Mouse (Mus musculus) olfactory bulb, adult 2 months (tissue): ENCODE measurements around the gene Acnat2. TPM values are rescaled to one million over a fixed set of nuclear protein-coding genes. Genes with fewer than 3 reads are reported as not detected.
"Not testable (repeated sequence)": the region's sequence is repeated elsewhere in the genome, so short reads cannot be mapped to it uniquely, and the experiment has no call there.

ENCODE experiments used
- H3K27ac ChIP-seq: fragments of 200-500 bp; 2 replicates; pipeline ENCODE4 v1.5.1; 2012; ENCODE audit warnings: low read depth, low read length; ENCODE audit not compliant: insufficient read depth
- H3K4me1 ChIP-seq: fragments of 200-500 bp; 2 replicates; pipeline ENCODE4 v1.6.1; 2012; ENCODE audit warnings: low read length; ENCODE audit not compliant: control insufficient read depth, insufficient read depth
- H3K4me3 ChIP-seq: fragments of 200-500 bp; 2 replicates; pipeline ENCODE4 v1.5.1; 2012; ENCODE audit warnings: mild to moderate bottlenecking, low read depth, low read length, moderate library complexity; ENCODE audit not compliant: insufficient read depth
- CTCF ChIP-seq: fragments of 200-500 bp; IDR thresholded peaks from 2 replicates; pipeline ENCODE4 v1.5.1; 2012; ENCODE audit warnings: low read depth, mild to moderate bottlenecking, low read length, moderate library complexity; ENCODE audit not compliant: insufficient read depth
- POLR2A ChIP-seq: fragments of 200-500 bp; IDR thresholded peaks from 2 replicates; pipeline ENCODE4 v1.6.1; 2012; ENCODE audit warnings: mild to moderate bottlenecking, low read depth, low read length, moderate library complexity; ENCODE audit not compliant: insufficient read depth
- WGBS: fragments of 180-500 bp; shearing (Covaris S2); methylation state at CpG from one replicate; pipeline ENCODE4 v1.1.7; 2018; 5-methylcytosine and 5-hydroxymethylcytosine counted together
- polyA plus RNA-seq: library from polyadenylated mRNA; stranded (reverse); fragments of >200 nt; gene quantifications from 2 replicates; pipeline ENCODE4 v1.2.4, GENCODE M21; 2012; ENCODE audit warnings: low replicate concordance; ENCODE audit not compliant: missing spikeins, insufficient read depth, insufficient read length

Acnat2 gene
- polyA plus RNA-seq, 1 experiment, result not detected

DNA sequence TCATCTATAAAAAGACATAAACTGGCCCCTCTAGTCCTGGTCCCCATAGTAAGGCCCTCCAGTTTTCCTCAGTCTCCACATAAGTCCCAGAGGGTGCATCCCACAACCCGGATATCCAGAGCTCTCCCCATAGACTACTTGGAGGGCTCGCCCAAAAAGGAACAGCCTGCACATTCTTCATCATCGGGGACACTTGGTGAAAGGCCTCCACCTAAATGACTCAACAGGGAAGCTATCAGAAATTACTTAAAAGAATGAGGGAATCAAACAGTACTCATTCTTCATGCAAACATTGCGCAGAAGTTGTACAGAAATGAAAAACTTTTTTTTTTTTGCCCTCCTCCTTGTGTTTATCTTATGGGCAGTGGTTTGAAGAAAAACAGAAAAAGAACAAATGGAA is 57.5 kb downstream of the Acnat2 start:
- no peak for TF ChIP-seq CTCF
- no peak for TF ChIP-seq POLR2A
- H3K4me3 ChIP-seq, result no peak overlapping the region
- H3K4me1 ChIP-seq, result no peaks in the 10 kb centered on the region
- 91% methylated on average over 4 of the region's 4 CpGs for WGBS
- no peak overlapping the region for H3K27ac ChIP-seq

DNA sequence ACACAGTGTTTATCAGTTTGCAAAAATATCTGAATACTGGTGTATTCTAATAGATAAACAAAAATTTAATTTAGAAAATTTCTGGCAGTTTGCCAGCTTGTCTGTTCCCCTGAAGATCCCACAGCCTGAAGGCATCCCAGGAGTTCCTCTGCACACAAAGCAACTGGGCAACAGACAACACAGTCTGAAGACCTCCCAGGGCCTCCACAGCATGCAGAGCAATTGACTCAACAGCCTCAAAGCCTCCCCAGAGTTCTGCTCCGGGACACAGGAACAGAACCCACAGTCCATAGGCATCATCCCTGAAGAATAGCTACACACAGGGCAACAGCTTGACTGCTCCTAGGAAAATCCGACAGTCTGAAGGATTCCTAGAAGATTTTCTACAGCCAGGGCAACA is 59.3 kb downstream of the Acnat2 start:
- no peaks in the 10 kb centered on the region for H3K4me1 ChIP-seq
- H3K27ac ChIP-seq, result no peak overlapping the region
- WGBS, result 40% methylated on average over 2 of the region's 2 CpGs
- TF ChIP-seq CTCF (no peak), POLR2A (no peak)
- H3K4me3 ChIP-seq, result no peak overlapping the region

DNA sequence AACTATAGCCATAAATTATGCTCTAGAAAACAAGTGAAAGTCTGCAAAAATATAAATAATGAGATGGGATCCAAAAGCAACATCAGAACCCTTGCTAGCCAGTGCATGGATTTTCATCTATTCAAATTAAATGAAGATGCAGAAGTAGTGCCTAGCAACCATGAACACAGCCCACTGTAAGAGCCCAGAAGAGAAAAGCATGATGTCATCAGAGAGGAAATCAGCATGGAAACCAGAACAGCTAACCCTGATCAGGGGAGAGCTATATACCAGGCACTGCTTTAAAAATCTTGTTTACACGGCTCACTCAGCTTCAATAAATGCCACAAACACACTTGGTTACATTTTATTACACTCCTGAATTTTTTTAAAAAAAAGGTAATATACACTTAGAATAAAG is 60.0 kb downstream of the Acnat2 start:
- not testable (repeated sequence) for H3K4me3 ChIP-seq, H3K27ac ChIP-seq, H3K4me1 ChIP-seq
- WGBS, result 36% methylated on average over 1 of the region's 1 CpGs

DNA sequence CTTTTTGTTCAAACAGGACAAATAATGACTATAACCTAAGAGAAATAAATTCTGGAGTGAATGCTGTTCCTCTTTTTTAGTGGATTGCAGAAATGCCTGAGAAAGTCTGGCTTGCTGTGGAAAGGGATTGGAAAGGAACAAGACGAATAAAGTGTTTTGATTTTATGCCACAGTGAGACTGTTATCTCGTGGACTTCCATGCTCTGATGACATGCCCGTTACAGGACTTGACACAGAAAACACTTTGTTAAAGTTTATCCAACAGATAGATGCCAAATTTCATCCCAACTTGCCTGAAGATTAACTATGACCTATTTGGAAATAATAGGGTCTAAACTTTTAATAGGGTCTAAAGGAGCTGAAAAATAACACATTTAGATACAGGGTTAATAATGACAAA is 67.9 kb downstream of the Acnat2 start:
- H3K27ac ChIP-seq, H3K4me3 ChIP-seq, H3K4me1 ChIP-seq: not testable (repeated sequence)
- 61% methylated on average over 3 of the region's 3 CpGs for WGBS

DNA sequence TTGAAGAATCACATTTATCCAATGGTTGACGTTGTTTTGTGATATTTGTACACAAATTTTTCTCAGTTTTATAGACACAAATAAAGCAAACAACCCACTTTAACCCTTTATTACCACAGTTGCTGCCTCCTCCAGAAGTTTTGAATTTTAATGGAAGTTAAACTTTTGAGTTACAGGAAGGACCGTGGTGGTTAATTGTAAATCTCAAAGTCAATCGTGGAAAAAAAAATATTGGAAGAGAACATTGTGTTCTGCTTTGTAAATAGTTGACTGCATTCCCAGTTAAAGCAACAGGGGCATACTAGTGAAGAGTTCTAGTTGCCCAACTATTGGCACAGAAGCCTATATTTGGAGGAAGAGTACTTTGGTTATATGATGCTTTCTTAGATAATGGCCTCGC is 70.0 kb downstream of the Acnat2 start:
- H3K4me3 ChIP-seq, H3K4me1 ChIP-seq, H3K27ac ChIP-seq: not testable (repeated sequence)
- WGBS, result 90% methylated on average over 3 of the region's 4 CpGs

Other genes starting within 250 kb of the Acnat2 start
- gene Acnat1, start 65.8 kb upstream of the Acnat2 start, polyA plus RNA-seq, result not detected in 2 replicates
- gene Baat, start 98.4 kb upstream of the Acnat2 start, polyA plus RNA-seq, result not detected in 2 replicates
- gene Mrpl50, start 112.9 kb upstream of the Acnat2 start, polyA plus RNA-seq, result not detected in 2 replicates
- gene Zfp189, start 113.0 kb upstream of the Acnat2 start, polyA plus RNA-seq, result not detected in 2 replicates
- gene Aldob, start 141.4 kb upstream of the Acnat2 start, polyA plus RNA-seq, result not detected in 2 replicates
- gene Tmem246, start 189.7 kb upstream of the Acnat2 start, polyA plus RNA-seq, result not detected in 2 replicates
- not detected in 2 replicates for gene Rnf20, start 223.9 kb upstream of the Acnat2 start, polyA plus RNA-seq